Mouse (Mus musculus) lung, postnatal 14 days (tissue): ENCODE measurements at regions not wholly inside any gene's neighbourhood (a gene's known extent, or its start where the extent isn't known, plus 50 kb on each side); places are given as distances from the start of the nearest gene placed in this dataset.
A peak's percentile ranks its signal among the peaks of the same experiment; 100 is the strongest.

Experiments
- DNase-seq: peaks from one replicate; pipeline ENCODE4 v3.0.0; 2021

DNA sequence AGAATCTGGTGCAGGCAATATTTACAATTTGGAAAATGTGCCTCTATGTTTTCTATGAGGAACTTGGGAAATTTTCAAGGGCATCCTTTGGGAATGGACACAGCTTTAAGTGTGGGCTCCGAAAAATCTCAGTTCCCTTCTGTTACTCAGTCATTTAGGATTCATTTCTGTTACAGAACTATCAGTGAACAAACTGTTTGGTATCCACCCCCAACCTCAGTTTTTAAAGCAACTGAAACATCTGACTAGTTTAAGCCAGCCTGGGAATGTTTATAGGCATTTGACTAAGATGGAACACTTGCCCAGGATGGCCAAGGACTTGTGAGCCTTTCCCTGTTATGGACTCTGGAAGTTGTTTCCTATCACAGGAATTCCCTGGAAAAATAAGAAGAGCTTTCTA is 280.0 kb upstream of the Prickle1 start:
- no peak for DNase-seq

DNA sequence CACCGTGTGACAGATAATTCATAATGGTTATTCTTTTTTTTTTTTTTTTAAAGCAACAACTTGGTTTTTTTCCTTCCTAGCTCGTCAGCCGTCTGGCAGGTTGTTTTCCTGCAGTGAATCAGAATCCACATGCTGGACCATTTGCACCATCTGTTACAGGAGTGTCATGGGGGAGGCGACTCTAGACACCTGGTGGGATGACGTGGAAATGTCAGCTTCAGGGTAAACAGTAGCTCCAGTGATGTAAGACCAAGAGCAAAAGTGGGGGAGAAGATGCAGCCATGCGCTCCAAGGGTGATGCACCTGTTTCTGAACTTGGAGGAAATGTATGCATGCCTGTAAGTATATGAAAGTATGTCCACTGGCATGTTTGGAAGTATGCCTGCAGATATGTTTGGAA is 278.5 kb upstream of the Prickle1 start:
- no peak for DNase-seq

DNA sequence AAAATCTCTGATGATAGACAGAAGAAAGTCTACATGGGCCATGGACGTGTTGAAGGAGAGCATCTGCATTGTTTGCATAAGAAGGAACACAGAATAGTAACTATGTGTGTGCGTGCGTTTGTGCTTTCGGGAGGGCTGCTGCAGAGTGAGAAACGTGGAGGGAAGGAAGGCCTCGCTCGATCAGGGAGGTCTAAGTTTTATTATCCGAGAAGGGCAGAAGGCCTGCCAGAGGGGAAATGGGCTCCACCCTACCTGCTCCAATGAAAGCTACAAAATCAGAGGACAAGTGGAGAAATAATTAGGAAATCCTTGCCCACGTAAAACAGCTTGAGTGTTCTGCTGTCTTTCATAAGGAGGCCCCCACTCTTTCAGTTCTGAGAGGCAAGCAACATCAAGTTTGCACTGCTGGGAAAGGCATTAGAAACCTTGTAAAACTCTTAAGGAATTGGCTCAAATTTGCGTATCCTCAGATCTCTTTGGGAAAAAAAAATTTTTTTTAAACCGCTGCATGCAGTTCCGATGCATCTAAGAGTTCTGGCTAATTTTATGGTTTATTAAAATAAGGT is 261.7 kb upstream of the Prickle1 start:
- DNase-seq, result no peak

DNA sequence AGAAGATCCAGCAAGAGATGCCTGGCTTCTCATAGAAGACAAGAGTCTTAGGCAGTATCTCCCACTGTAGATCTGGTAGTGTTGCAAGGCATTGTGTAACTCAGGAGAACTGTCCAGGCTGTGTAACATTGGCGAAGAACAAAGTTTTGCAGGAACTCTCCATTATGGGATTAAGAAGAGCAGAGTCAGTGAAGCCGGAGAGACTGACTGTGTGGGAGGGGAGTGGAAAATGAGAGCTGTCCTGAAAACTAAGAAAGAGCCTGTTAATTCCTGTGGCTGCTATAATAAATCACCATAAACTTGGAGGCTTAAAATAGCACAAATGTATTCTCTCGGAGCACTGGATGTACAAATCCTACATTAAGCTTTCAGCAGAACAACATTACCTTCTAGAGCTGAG is 257.5 kb upstream of the Prickle1 start:
- DNase-seq, result no peak

DNA sequence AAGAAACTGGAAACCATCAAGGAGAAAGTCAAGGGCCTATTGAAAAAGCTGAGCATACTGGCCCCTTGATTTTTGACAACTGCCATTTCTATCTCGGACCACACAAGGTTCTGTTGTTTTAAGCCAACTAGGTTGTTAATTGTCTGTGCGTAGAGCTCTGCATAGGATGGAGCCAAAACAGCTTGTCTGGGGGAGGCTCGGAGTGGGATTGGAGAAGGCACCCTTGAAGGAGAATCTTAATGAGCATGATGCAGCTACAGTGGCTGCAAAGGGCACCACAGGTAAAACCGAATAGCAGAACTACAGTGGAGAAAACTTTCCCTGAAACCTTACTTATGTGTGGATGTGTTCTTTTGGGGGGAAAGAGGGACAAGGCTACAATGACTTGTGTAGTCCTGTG is 256.4 kb upstream of the Prickle1 start:
- no peak for DNase-seq

DNA sequence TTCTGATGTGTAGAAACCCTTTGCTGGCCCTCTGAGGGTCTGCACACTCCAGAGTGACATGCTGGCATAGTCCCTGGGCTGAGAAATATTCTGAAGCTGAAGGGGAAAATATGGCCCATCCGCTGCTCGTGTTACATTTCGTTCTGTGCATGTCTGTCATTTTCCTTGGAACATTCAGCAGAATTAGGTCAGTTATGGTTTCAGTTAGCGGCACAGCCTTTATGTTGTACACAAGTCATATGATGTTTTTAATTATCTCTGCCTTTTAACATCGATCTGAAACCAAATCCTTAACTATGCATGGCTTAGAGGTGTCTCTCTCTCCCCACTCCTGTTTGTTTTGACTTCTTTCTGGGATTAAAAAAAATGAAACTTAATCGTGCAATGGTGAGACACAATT is 254.7 kb upstream of the Prickle1 start:
- DNase-seq, result no peak

DNA sequence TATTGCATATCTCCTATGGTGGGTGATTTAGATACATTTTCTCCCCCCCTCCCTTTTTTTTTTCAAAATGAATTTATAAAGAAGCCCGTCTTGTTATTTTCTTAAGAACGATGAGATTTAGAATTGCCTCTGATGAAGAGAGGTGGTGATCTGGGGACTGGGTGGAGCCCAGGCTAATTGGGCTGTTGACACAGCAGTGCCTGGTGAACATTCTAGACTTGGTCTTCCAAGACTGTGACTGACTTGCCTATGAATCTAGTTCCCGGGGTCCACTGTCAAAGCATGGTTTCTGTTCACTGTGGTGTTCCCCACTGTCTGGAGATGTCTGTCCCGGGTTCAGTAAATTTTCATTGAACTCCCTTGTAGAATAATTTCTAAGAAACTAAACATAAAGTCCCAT is 253.1 kb upstream of the Prickle1 start:
- DNase-seq, result no peak

DNA sequence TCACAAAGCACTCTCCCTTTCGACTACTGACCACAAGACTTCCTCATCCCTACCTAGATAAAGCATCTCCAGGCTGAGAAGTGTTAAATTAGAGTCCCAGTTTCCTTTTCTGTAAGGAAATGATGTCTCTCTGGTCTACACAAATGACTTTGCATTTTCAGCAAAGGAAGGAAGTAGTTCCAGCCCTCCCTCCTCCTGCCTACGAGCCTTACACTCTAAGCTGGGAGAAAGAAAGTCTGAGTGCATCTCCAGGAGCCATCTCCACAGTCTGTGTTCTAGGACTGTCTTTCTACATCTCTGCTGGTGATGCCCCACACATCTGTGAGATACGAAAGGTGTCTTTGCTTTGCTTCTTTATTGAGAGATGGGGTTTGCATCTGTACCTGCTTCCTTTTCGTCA is 251.1 kb upstream of the Prickle1 start:
- DNase-seq, result no peak

DNA sequence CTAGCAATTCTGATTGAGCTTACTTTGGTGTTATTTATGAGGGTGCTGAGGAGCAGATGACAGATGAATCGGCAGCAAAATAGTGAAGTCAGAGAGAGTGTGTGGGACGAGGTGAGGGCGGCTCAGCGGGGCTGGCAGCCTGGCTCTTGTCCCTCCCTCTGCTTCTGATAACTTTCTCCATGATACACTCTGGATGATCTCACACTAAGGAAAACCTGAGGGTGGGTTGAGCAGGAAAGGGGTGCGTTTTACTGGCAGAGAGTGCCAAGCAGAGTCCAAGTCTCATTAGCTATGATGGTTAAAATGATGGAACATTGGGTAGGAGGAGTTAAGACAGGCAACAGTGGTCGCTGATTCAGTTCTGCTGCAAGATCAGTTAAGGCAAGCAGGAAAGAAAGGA is 250.1 kb upstream of the Prickle1 start:
- DNase-seq, result no peak

DNA sequence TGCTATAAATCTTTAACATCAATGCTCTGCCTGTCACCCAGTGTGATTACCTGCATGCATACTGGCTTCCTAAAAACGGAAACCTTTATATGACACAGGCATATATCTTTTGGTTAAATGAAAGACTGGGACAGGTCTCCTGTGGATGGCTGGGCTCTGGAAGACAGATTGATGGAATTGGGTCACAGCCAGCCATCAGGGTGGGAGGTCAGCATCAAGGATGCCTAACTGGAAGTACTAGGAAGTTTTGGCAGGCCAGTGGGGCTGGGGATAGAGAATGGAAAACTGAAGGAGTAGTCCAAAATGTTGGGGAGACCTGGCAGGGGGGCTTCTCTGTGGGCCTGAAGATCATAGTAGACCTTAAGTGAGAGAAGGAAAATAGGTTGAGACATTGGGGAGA is 237.3 kb upstream of the Prickle1 start:
- DNase-seq, result no peak

DNA sequence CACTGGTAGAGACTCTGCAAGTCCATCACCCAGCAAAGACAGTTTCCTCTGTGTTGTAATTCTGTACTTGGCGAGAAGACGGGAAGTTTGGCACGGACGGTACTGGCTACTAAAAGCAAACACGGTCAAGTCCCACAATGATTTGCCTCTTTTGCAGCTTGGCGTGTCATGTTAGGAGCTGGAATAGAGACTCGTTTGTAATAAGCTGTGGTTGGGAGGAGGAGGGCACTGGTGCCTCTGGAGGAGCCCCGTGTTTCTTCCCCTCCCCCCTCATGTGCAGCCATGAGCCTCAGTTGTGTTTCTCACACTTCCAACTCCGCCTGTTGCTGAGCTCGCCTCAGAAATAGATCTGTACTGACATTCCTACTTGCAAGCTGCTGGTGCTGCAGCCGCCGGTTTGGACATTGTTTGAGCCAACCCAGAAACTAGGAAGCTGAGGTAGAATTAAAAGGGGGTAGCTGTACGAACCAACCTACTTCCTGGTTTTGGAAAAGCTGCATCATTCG is 236.8 kb upstream of the Prickle1 start:
- peak; percentile 57 for DNase-seq

DNA sequence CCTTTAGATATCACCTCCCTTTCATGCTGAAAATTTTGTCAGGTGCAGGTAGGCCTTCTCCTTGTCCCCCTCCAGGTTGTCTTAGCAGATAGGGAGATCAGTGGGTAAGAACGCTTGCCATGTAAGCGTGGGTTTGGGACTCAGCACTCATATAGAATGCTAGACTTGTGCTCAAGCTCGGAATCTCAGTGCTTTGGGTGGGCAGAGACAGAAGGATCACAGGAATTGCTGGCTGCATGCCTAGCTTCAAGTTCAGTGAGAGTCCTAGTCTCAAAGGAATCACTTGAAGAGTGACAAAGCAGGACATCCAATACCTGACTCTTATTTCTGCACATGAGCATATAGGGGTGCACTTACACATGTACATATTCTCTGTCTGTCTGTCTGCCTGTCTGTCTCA is 235.5 kb upstream of the Prickle1 start:
- DNase-seq, result no peak

DNA sequence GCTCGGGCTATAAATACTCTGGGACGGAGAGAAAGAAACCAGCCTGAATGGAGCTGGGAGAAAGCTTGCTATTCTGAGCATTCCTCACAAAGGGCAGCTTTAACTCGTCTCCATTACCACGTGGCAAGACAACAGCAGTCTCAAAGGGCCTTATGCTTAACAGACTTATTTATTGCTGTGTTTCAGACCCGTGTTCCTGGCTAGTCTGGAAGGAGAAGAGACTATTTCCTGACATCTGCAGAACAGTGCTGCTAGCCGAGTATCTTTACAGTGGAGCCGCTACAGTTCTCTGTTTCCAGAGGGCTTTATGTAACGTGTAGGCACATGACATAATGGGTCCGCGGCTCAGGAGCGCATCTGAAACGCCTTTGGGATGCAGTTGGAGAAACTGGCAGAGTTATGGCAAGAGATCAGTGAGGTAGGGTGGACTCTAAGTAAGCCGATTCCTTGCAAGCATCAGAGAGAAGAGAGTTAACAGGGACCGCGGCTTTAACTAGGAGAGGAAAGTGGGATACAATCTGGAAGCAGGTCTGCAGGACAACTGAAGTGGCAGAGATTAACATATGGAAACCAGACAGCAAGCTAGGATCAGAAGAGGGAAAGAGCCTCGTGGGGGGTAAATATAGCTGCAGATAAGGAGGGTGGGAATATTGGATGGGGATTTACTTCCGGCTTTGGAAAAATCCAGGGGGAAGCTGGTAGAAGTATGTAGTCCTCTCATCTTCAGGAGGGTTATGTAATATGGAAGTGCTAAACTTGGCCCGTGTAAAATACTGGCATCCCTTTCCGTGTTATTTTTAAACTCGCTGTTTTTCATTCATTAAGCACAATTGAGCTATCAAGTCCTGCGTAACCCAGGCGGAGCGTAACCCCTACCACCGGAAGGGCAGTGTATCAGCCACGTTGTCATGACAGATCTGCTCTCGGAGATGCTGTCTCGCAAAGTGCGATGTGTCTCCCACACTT is 229.3 kb upstream of the Prickle1 start:
- peak; percentile 28 for DNase-seq

DNA sequence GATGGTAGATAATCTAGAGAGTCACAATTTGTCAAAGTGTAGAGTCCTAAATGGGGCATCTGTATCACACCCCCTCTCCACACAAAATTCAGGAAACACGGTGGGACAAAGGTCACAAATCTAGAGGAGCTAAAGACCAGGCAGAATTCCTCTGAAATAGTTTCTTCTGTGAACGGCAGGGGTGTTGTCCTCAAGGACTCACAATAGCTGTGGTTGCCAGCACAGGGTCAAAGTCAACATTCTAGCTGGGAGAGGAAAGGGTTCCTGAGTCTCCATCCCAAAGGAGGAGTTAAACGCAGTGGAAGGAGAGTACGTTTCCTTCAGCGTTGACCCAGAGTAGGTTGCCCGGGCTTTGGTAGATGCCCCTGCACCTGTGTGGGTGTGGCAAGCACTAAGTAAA is 225.5 kb upstream of the Prickle1 start:
- no peak for DNase-seq

DNA sequence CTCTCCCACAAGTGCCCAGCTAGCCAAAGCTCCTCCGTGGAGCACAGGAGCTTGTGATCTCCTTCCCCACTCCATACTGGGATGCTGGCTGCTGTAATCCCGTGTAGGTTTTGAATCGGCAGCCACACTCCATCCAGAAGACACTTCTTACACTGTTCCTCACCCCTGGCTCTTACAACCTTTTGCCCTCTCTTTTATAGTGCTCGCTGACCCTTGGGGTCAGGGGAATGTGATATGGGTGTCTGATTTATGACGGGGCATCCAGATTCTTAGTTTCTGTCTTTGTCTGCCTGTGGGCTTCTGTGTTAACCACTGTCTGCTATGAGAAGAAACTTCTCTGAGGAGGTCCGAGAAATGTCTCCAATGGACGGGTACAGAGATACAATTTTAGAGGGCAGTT is 216.3 kb upstream of the Prickle1 start:
- no peak for DNase-seq

DNA sequence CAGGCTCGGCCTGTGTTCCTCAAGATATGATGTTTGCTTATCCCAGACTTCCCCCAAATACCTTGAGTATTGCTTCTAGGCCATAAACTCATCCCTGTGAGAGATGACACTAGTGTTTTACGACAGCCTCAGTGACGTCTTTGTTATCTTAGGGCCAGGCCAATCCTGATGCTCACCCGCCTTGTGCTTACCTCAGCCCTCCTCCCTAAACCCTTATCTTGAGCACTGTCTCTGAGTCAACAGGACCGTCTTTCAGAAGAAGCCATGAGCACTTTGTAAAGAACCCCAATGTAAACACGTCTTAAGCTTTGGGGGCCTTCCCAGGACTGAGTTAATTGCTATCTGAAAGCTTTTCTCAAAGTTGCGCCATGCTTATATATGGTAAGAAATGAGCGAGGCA is 212.3 kb upstream of the Prickle1 start:
- DNase-seq, result no peak

DNA sequence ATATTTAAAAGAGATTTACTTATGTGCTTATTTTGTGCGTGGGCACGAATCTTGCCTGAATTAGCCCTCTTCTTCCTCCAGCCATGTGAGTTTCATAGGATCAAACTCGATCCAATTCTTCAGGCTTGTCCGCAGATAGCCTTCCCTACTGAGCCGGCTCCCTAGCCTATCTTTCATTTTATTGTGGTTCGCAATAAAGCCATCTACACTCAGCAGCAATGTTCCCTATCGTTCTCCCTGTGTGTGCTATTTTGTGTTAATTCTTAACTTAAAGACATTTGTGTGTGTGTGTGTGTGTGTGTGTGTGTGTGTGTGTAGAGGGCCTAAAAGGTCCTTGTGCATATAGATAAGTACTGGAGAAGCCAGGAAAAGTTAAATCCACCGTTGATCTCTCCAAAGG is 211.8 kb upstream of the Prickle1 start:
- DNase-seq, result no peak

DNA sequence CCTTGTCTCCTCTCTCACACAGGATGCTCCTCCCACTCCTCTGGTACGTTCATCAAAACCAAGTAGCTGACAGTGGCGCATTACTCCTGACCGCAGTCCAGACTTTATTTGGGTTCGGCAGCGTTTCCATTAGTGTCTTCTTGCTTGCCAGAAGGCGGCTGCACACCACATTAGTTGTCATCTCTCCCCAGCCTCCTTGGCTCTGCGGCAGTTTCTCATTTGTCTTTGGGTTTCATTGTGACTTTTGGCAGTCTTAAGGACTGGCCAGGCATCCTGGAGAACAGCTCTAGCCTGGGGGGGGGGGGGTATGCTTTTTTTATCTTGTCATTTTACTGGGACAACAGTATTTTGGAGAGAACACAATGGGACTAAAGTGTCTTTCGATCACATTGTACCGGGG is 209.0 kb upstream of the Prickle1 start:
- DNase-seq, result peak; percentile 14

DNA sequence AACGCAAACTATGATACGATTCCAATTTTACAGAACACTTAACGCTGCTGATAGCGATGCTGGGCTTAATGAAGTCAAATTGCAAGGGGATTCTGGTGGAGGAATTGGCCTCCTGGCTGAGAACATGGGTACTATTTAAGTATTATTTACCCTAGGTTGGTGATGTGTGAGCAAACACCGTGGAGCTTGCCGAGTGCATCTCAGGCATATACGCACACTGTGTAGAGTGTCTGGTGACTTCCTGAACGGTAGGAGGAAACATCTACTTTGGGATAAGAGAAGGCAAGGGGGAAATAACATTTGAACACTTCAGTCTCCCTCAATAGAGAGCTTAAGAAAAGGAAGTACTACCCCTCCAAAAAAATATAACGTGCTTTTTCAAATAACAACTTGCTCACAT is 194.8 kb upstream of the Prickle1 start:
- DNase-seq, result no peak

DNA sequence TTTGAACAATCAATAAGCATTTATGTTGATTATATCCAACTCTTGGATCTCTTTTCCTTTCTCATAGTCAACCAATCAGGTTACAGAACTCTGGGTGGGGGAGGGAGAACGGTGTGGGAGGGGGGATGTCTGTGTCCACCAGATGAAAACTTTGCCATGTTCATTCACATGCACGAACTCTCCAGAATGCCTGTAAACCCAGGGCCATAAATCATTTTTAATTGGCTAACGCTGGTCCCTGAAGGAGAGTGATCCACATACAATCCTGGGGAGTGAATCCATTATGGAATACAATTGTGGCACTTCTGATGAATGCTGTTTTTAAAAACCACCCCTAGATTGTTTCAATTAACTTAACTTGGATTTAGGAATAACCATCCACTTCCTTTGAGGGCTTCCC is 194.1 kb upstream of the Prickle1 start:
- no peak for DNase-seq

DNA sequence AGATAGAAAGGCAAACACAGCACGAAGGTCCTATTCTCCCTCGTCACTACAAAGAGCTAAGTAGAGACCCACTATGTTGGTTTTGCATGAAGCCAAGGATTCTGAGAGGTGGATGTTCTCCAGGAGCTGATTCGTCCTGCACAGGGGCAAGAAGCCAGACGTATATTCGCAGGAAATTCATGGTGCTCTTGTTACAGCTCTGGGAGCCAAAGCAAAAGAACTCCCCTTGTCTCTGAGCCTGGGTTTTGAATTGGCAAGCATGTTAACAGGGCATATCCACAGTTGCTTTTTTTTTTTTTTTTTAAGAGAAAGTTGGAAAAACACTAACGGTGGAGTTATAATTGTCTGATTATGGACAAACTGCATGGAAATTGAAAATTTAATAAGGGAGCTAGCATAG is 191.7 kb upstream of the Prickle1 start:
- no peak for DNase-seq

DNA sequence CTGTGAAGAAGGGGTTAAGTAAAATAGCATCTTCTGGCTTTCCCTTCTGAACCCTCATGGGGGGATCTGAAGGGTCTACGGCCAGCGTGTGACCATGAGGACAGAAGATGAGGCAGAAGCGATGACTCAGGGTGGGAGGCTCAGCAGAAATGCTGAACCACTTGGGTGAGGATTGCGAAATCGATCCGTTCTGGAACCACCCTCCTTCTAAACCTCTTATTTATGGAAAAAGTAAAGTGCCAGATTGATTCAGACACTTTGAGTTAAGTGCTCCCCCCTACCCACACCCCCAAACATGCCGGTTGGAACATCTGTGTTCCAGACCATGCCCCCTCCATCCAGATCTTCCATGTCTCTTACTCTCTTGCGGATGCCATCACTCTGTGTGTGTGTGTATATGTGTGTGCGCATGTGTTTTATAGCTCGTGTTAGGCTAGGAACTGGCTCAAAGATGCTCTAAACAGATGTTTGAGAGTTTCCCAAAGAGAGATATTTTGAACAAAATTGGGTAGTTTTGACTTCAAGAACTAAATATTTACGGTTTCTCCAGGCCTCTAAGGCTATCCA is 190.2 kb upstream of the Prickle1 start:
- no peak for DNase-seq

DNA sequence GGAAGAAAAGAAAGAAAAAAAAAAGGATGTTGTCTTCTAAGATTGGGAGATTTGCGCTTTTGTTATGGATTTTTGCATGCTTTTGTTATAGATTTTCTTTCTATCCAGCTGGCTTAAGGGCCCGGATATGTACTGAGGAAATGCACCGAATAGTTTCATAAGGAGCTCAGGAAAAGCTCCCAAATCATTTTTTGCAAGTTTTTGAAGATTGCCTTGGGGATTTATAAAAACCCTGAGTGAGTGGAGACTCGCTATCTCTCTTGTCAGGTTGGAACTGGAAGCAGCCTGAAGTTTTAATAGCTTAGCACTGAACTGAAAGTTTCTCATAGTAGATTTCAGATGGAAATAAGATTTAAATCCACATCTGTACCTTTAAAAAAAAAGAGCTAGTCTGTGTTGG is 188.0 kb upstream of the Prickle1 start:
- DNase-seq, result no peak

DNA sequence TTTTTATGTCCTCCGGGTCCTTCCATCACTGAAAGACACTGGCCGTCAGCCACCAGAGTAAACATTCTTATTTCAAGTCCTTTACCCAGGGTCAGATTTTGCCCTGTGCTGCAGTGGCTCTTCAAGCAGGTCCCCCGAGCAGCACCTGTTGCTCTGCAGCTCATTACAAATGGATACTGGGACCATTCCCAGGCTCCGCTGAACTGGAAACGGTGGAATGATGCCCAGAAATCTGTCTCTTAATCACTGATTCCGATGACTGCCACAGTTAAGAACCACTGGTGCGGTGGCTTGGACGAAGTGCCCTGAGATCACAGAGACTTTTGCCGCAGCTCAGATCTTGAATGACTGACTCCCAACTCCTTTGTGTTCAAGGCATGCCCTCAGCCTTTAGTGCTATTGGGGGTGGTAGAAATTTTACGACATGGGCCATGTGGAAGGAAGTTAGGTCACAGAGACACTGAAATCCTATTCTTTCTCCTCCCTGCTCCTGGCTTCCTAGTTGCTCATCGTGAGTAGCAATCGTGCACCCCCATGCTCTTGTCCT is 179.6 kb upstream of the Prickle1 start:
- no peak for DNase-seq
